Comparison of ENCODE assay signal across 14 mouse cellular contexts in genomic region chr19:31811371-31811770, GRCm38 (mm10). TPM values are rescaled to one million over a fixed set of nuclear protein-coding genes. Genes with fewer than 3 reads are reported as not detected.
DNase-seq lines count a peak whose midpoint lies in the region; ATAC-seq and TF ChIP-seq lines count a peak whose summit lies in the region.
"Had no signal": no experiment of that assay in that cellular context is flagged by ENCODE, and none has a peak within 500 bp of the region (broad histone marks: within the 10 kb centered on the region; RNA-seq: fewer than 3 reads in every experiment).

No protein-coding gene starts in this region.

- no peaks in the 10 kb centered on the region for H3K27me3 ChIP-seq in intestine, postnatal 0 days (replicated peaks; ENCODE audit: control insufficient read depth, insufficient read depth, low read length)
- H3K27me3 ChIP-seq in intestine, embryonic 15.5 days (replicated peaks) = no peaks in the 10 kb centered on the region
- no peaks in the 10 kb centered on the region for H3K27me3 ChIP-seq in E14TG2a.4 (ENCODE audit: insufficient read depth, low read length)

- DNase-seq in 3T3-L1 (ENCODE audit: low read depth, low spot score) = peak; percentile 51
- DNase-seq in embryo, embryonic 10 days (ENCODE audit: low spot score) = peak; percentile 75
- DNase-seq in right cerebral cortex, postnatal 10 days (ENCODE audit: low spot score in 2 of 2) = no peak
- no peak for DNase-seq in cerebellum, postnatal 36 days
- DNase-seq in cerebellum, adult 9-11 months = no peak
- DNase-seq: adrenal gland, postnatal 14 days; heart, postnatal 4 days; right cerebral cortex, postnatal 14 days; thymus, adult 18-20 months had no signal

- no peaks in the 10 kb centered on the region for H3K36me3 ChIP-seq in intestine, postnatal 0 days (ENCODE audit: control insufficient read depth, insufficient read depth)
- H3K36me3 ChIP-seq in intestine, embryonic 15.5 days = no peaks in the 10 kb centered on the region
- H3K36me3 ChIP-seq in E14TG2a.4 (ENCODE audit: insufficient read depth, low read length) = no peaks in the 10 kb centered on the region

- no peak overlapping the region for H3K4me2 ChIP-seq in intestine, postnatal 0 days (replicated peaks; ENCODE audit: low read depth)
- H3K4me2 ChIP-seq in intestine, embryonic 15.5 days (replicated peaks) = no peak overlapping the region

- TF ChIP-seq CTCF in intestine, postnatal 0 days (IDR thresholded peaks at IDR 0.05; ENCODE audit: low read depth) = peak; percentile 67
- peak; percentile 49 for TF ChIP-seq CTCF in E14TG2a.4 (conservative IDR thresholded peaks at IDR 0.05; ENCODE audit: low read length)

- no peak overlapping the region for H3K4me3 ChIP-seq in intestine, postnatal 0 days (ENCODE audit: low read depth, low read length)
- H3K4me3 ChIP-seq in intestine, embryonic 15.5 days (replicated peaks) = no peak overlapping the region
- H3K4me3 ChIP-seq in E14TG2a.4 (replicated peaks; ENCODE audit: low read length) = no peak overlapping the region
- H3K4me3 ChIP-seq: erythroblast, embryonic 14.5 days had no signal

- H3K9me3 ChIP-seq in intestine, postnatal 0 days (ENCODE audit: control insufficient read depth) = no peaks in the 10 kb centered on the region
- H3K9me3 ChIP-seq in intestine, embryonic 15.5 days = no peaks in the 10 kb centered on the region
- H3K9me3 ChIP-seq in E14TG2a.4 (ENCODE audit: low read length) = no peaks in the 10 kb centered on the region

- H3K27ac ChIP-seq in intestine, postnatal 0 days (ENCODE audit: low read depth, low read length) = no peak overlapping the region
- no peak overlapping the region for H3K27ac ChIP-seq in intestine, embryonic 15.5 days

- no peak overlapping the region for H3K9ac ChIP-seq in intestine, postnatal 0 days (ENCODE audit: low read depth, low read length)
- no peak overlapping the region for H3K9ac ChIP-seq in intestine, embryonic 15.5 days

- ATAC-seq in intestine, postnatal 0 days = no peak
- no peak for ATAC-seq in intestine, embryonic 15.5 days
- ATAC-seq: midbrain, embryonic 16.5 days had no signal

- 32% methylated on average over 5 of the region's 5 CpGs for WGBS in intestine, postnatal 0 days
- WGBS in intestine, embryonic 15.5 days = 33% methylated on average over 5 of the region's 5 CpGs

- no peaks in the 10 kb centered on the region for H3K4me1 ChIP-seq in intestine, postnatal 0 days (replicated peaks; ENCODE audit: control insufficient read depth, insufficient read depth, low read length)
- H3K4me1 ChIP-seq in intestine, embryonic 15.5 days (replicated peaks) = no peaks in the 10 kb centered on the region
- 0 out of 2 replicates have a peak, but pooled peaks cover 3% of the 10 kb centered on the region for H3K4me1 ChIP-seq in E14TG2a.4 (replicated peaks; ENCODE audit: low read depth, low read length)

RNA-seq across cellular contexts. Expression of gene Prkg1, which starts 46.5 kb away (rescaled TPM):
- polyA plus RNA-seq in intestine, postnatal 0 days (2015; fragmentation: Nextera tagmentation; extraction: Ambion mirVana) = 4.0 and 4.6 TPM in 2 replicates
- 8.3 and 9.1 TPM in 2 replicates for polyA plus RNA-seq in intestine, embryonic 15.5 days (2015; fragmentation: Nextera tagmentation; extraction: Ambion mirVana)
- polyA plus RNA-seq: erythroblast, embryonic 14.5 days had no signal

RNA-seq across cellular contexts. Expression of gene A1cf, which starts 57.2 kb away (rescaled TPM):
- 11.9 TPM in 2 replicates for polyA plus RNA-seq in intestine, postnatal 0 days (2015; fragmentation: Nextera tagmentation; extraction: Ambion mirVana)
- polyA plus RNA-seq in intestine, embryonic 15.5 days (2015; fragmentation: Nextera tagmentation; extraction: Ambion mirVana) = 8.9 and 11.1 TPM in 2 replicates
- polyA plus RNA-seq: erythroblast, embryonic 14.5 days; midbrain, embryonic 16.5 days had no signal

Comparison
In these comparisons a context has a peak if more than half of its experiments do, and no peak if none do; other contexts are left out.
1. DNase-seq: peak in 3T3-L1 (single experiment) and embryo, embryonic 10 days (single experiment); none in right cerebral cortex, postnatal 10 days (0 of 2), cerebellum, postnatal 36 days (0 of 2) and cerebellum, adult 9-11 months (single experiment).